Mouse (Mus musculus) heart, postnatal 0 days (tissue): Measurements from ENCODE around the gene Eml3. TPM values are rescaled to one million over a fixed set of nuclear protein-coding genes. Genes with fewer than 3 reads are reported as not detected.

Experiments
- ATAC-seq: fragments of 200-750 bp; cut with Nextera tagmentation; 2 replicates; pipeline ENCODE4 v1.8.0; 2017; ENCODE audit warnings: low read depth, moderate number of reproducible peaks, moderate library complexity; ENCODE audit not compliant: insufficient read depth
- DNase-seq: peaks from one replicate; pipeline ENCODE4 v3.0.0-alpha.2; 2016; ENCODE audit warnings: low spot score
- H3K27ac ChIP-seq: fragments of 300-500 bp; sonication (generic); 2 replicates; pipeline ENCODE4 v1.5.1; 2014; ENCODE audit warnings: low read depth, mild to moderate bottlenecking
- H3K27me3 ChIP-seq: fragments of 300-500 bp; sonication (generic); 2 replicates; pipeline ENCODE4 v1.6.1; 2014; ENCODE audit warnings: low read length, mixed read lengths; ENCODE audit not compliant: control insufficient read depth, insufficient read depth
- H3K36me3 ChIP-seq: fragments of 300-500 bp; sonication (generic); replicated peaks from 2 replicates; pipeline ENCODE4 v1.6.1; 2014; ENCODE audit warnings: low read length, mixed read lengths; ENCODE audit not compliant: control insufficient read depth, insufficient read depth
- H3K4me1 ChIP-seq: fragments of 300-500 bp; sonication (generic); 2 replicates; pipeline ENCODE4 v1.6.1; 2014; ENCODE audit warnings: antibody characterized with exemption; ENCODE audit not compliant: control insufficient read depth, insufficient read depth
- H3K4me2 ChIP-seq: fragments of 300-500 bp; sonication (generic); 2 replicates; pipeline ENCODE4 v1.6.1; 2014; ENCODE audit warnings: low read depth, mild to moderate bottlenecking, low read length, moderate library complexity
- H3K4me3 ChIP-seq: fragments of 300-500 bp; sonication (generic); 2 replicates; pipeline ENCODE4 v1.5.1; 2014; ENCODE audit warnings: low read depth, low read length
- H3K9ac ChIP-seq: fragments of 300-500 bp; sonication (generic); replicated peaks from 2 replicates; pipeline ENCODE4 v1.6.1; 2014; ENCODE audit warnings: low read depth, low read length, mixed read lengths
- H3K9me3 ChIP-seq: fragments of 300-500 bp; sonication (generic); replicated peaks from 2 replicates; pipeline ENCODE4 v1.6.1; 2016; ENCODE audit warnings: low read length; ENCODE audit not compliant: control insufficient read depth
- CTCF ChIP-seq: IDR thresholded peaks from 2 replicates; pipeline ENCODE4 v1.5.1; 2016; ENCODE audit warnings: antibody characterized with exemption, control low read depth, low read depth
- EP300 ChIP-seq: IDR thresholded peaks from 2 replicates; pipeline ENCODE4 v1.6.1; 2016; ENCODE audit warnings: antibody characterized with exemption, low read depth
- WGBS: fragments of 180-500 bp; shearing (Covaris S2); extraction: QIAGEN DNeasy Blood & Tissue Kit; methylation state at CpG from one replicate; pipeline ENCODE4 v1.1.7; 2014; 5-methylcytosine and 5-hydroxymethylcytosine counted together
- polyA plus RNA-seq: library from polyadenylated mRNA; unstranded; fragments of >200 nt; fragmentation: Nextera tagmentation; extraction: Ambion mirVana; gene quantifications from 2 replicates; pipeline ENCODE4 v1.2.1, GENCODE M21; 2015
- total RNA-seq: library from RNA; depleted of rRNA; stranded (reverse); fragments of >200 nt; gene quantifications from 2 replicates; pipeline ENCODE4 v1.2.3, GENCODE M21; 2014; ENCODE audit warnings: low replicate concordance

Eml3 gene
- total and polyA plus RNA-seq, 2 experiments from 2014 or later: 9.6 to 21.0 TPM

- Histone ChIP-seq H3K9ac (no peak overlapping the region), H3K9me3 (no peaks in the 10 kb centered on the region), H3K4me2 (no peak overlapping the region), H3K27ac (no peak overlapping the region), H3K36me3 (peaks cover 55% of the 10 kb centered on the region), H3K4me3 (no peak overlapping the region), H3K4me1 (peaks cover 6% of the 10 kb centered on the region; the same call in 1 of the 2 replicates), H3K27me3 (no peaks in the 10 kb centered on the region)
- ATAC-seq: no peak
- no peak for DNase-seq
- 84% methylated on average over 9 of the region's 9 CpGs for WGBS
- TF ChIP-seq EP300 (no peak), CTCF (no peak)
Observed at GRCm38 (mm10) chr19:8952241-8952640, 22.9 kb downstream of the Eml3 start.

GRCm38 (mm10) chr19:8953135-8954039, 24.0 kb downstream of the Eml3 start, which contains the start of gene Tut1:
Gene Tut1, plus strand, starts transcription at chr19:8953847.
- Histone ChIP-seq H3K27me3 (no peaks in the 10 kb centered on the region), H3K36me3 (peaks cover 48% of the 10 kb centered on the region), H3K4me2 (peak within 1 kb of the TSS; percentile 79), H3K4me1 (peaks cover 6% of the 10 kb centered on the region; the same call in 1 of the 2 replicates), H3K4me3 (peak within 1 kb of the TSS; percentile 79), H3K9ac (peak within 1 kb of the TSS; percentile 69), H3K9me3 (no peaks in the 10 kb centered on the region), H3K27ac (peak within 1 kb of the TSS; percentile 69)
- ATAC-seq: peak; percentile 96
- WGBS: under 1% methylated on average over 46 of the region's 46 CpGs
- DNase-seq: peak; percentile 97
- peak; percentile 73 for TF ChIP-seq EP300
- no peak for TF ChIP-seq CTCF

- Histone ChIP-seq H3K9me3 (no peaks in the 10 kb centered on the region), H3K36me3 (peaks cover 45% of the 10 kb centered on the region), H3K4me1 (peaks cover 6% of the 10 kb centered on the region; the same call in 1 of the 2 replicates), H3K9ac (peak overlapping the region; percentile 69), H3K4me2 (peak overlapping the region; percentile 79), H3K27ac (peak overlapping the region; percentile 69), H3K27me3 (no peaks in the 10 kb centered on the region), H3K4me3 (peak overlapping the region; percentile 79)
- no peak for TF ChIP-seq CTCF
- TF ChIP-seq EP300: no peak
- DNase-seq (no peak), ATAC-seq (no peak)
- 6% methylated on average over 9 of the region's 9 CpGs for WGBS
Observed at GRCm38 (mm10) chr19:8954171-8954570, 24.8 kb downstream of the Eml3 start.

- no peak for TF ChIP-seq CTCF
- TF ChIP-seq EP300: no peak
- ATAC-seq (no peak), DNase-seq (no peak)
- WGBS: 77% methylated on average over 2 of the region's 2 CpGs
- Histone ChIP-seq H3K4me2 (no peak overlapping the region), H3K9me3 (no peaks in the 10 kb centered on the region), H3K4me3 (no peak overlapping the region), H3K9ac (no peak overlapping the region), H3K27ac (no peak overlapping the region), H3K36me3 (peaks cover 71% of the 10 kb centered on the region), H3K27me3 (no peaks in the 10 kb centered on the region), H3K4me1 (peaks cover 3% of the 10 kb centered on the region; the same call in 1 of the 2 replicates)
Observed at GRCm38 (mm10) chr19:8962256-8962655, 32.9 kb downstream of the Eml3 start.

GRCm38 (mm10) chr19:8965075-8965474, 35.7 kb downstream of the Eml3 start:
- H3K4me3 ChIP-seq: no peak overlapping the region
- 89% methylated on average over 11 of the region's 11 CpGs for WGBS
- no peak overlapping the region for H3K27ac ChIP-seq
- DNase-seq: no peak
- no peak for TF ChIP-seq CTCF
- no peak for TF ChIP-seq EP300
- H3K36me3 ChIP-seq: peaks cover 70% of the 10 kb centered on the region
- H3K4me2 ChIP-seq: no peak overlapping the region
- H3K27me3 ChIP-seq: no peaks in the 10 kb centered on the region
- no peak for ATAC-seq
- no peak overlapping the region for H3K9ac ChIP-seq
- H3K4me1 ChIP-seq: peaks cover 15% of the 10 kb centered on the region
- no peaks in the 10 kb centered on the region for H3K9me3 ChIP-seq
